Mouse (Mus musculus) intestine, embryonic 14.5 days (tissue): ENCODE measurements around the gene Slc8a3. TPM values are rescaled to one million over a fixed set of nuclear protein-coding genes. Genes with fewer than 3 reads are reported as not detected.

Experiments
- ATAC-seq: fragments of 200-750 bp; cut with Nextera tagmentation; replicated peaks from 2 replicates; pipeline ENCODE4 v1.8.0; 2017; ENCODE audit warnings: low read depth, moderate number of reproducible peaks, moderate TSS enrichment, moderate library complexity; ENCODE audit not compliant: low FRiP score, low TSS enrichment
- DNase-seq: peaks from one replicate; pipeline ENCODE4 v3.0.0-alpha.2; 2018; ENCODE audit warnings: low spot score
- H3K27ac ChIP-seq: fragments of 300-500 bp; sonication (generic); 2 replicates; pipeline ENCODE4 v1.5.1; 2014; ENCODE audit warnings: low read depth, mild to moderate bottlenecking, control low read depth
- H3K27me3 ChIP-seq: fragments of 300-500 bp; sonication (generic); replicated peaks from 2 replicates; pipeline ENCODE4 v1.6.1; 2014; ENCODE audit warnings: low read length, control low read depth; ENCODE audit not compliant: control insufficient read depth, insufficient read depth
- H3K36me3 ChIP-seq: fragments of 300-500 bp; sonication (generic); 2 replicates; pipeline ENCODE4 v1.6.1; 2014; ENCODE audit warnings: low read length, control low read depth; ENCODE audit not compliant: control insufficient read depth, insufficient read depth
- H3K4me1 ChIP-seq: fragments of 300-500 bp; sonication (generic); replicated peaks from 2 replicates; pipeline ENCODE4 v1.6.1; 2014; ENCODE audit warnings: low read length, control low read depth, mixed read lengths; ENCODE audit not compliant: control insufficient read depth, insufficient read depth
- H3K4me2 ChIP-seq: fragments of 300-500 bp; sonication (generic); 2 replicates; pipeline ENCODE4 v1.6.1; 2014; ENCODE audit warnings: low read length
- H3K4me3 ChIP-seq: fragments of 300-500 bp; sonication (generic); 2 replicates; pipeline ENCODE4 v1.5.1; 2014; ENCODE audit warnings: low read depth, low read length, control low read depth, mixed read lengths
- H3K9ac ChIP-seq: fragments of 300-500 bp; sonication (generic); 2 replicates; pipeline ENCODE4 v1.6.1; 2014; ENCODE audit warnings: mild to moderate bottlenecking, low read length
- H3K9me3 ChIP-seq: fragments of 300-500 bp; sonication (generic); 2 replicates; pipeline ENCODE4 v1.6.1; 2016; ENCODE audit warnings: low read length, control low read depth; ENCODE audit not compliant: control insufficient read depth
- WGBS: fragments of 180-500 bp; shearing (Covaris S2); extraction: QIAGEN DNeasy Blood & Tissue Kit; methylation state at CpG from one replicate; pipeline ENCODE4 v1.1.7; 2014; 5-methylcytosine and 5-hydroxymethylcytosine counted together
- polyA plus RNA-seq: library from polyadenylated mRNA; unstranded; fragments of >200 nt; fragmentation: Nextera tagmentation; extraction: Ambion mirVana; gene quantifications from 2 replicates; pipeline ENCODE4 v1.2.1, GENCODE M21; 2014

Gene Slc8a3
- polyA plus RNA-seq, 1 experiment from 2014 or later: 0.55 TPM

DNA sequence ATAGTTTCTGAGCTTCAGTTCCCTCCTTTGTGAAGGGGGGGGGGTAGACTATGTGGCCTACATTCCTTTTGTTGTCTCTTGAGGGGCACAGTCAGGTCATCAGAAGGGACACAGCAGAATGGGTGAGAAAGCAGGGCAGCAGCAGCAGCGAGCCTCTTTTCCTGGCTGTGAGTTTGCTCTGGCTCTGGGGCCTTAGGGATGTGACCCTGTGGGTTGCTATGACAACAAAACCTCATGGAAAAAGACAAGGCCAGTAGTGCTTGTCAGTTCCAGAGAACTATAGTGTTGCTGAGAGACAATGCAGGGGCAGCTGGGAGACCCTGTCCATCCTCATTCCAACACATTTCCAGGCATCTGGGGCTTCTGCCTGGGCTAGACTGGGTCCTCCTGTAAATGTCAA, 129.8 kb downstream of the Slc8a3 start:
- no peak for ATAC-seq
- no peak for DNase-seq

DNA sequence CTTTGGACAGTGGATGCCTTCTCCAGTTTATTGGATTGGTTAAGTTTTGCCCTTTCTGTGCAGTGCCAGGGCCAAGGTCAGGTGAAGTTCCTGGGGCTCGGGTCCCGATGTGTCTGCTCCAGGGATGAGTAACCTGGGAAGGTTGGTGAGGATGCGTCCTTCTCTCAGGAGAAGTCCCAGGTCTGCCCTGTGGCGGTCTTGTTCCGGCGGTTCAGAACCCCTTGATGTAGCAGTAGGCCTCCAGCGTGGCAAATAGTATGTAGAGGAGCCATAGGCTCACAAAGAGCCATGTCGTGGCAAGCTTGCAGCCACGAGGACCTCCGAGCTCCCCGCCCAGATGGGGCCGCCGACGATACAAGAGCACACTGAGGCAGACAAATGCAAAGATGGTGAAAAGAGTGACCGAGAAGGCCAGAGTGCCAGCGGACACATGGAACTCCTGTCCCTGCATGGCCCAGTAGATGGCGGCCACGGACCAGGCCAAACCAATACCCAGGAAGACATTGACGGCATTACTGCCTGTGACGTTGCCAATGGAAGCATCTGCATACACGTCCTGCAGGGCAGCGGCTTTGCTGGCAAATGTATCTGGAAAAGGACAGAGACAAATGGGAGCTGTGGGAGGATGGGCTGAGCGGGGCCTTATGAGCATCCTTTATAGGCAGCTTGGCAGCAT, 133.6 kb downstream of the Slc8a3 start:
- no peak overlapping the region for H3K9ac ChIP-seq
- no peak overlapping the region for H3K27ac ChIP-seq
- H3K27me3 ChIP-seq: no peaks in the 10 kb centered on the region
- H3K4me1 ChIP-seq: no peaks in the 10 kb centered on the region
- H3K9me3 ChIP-seq: no peaks in the 10 kb centered on the region
- H3K4me3 ChIP-seq: no peak overlapping the region
- 39% methylated on average over 23 of the region's 23 CpGs for WGBS
- no peak overlapping the region for H3K4me2 ChIP-seq
- H3K36me3 ChIP-seq: no peaks in the 10 kb centered on the region
- peak; percentile 75; the same call in 1 of the 2 replicates for ATAC-seq
- peak; percentile 75 for DNase-seq

More for the DNA sequence above, 129.8 kb downstream of the Slc8a3 start:
- Histone ChIP-seq H3K36me3 (no peaks in the 10 kb centered on the region), H3K27me3 (no peaks in the 10 kb centered on the region), H3K4me2 (no peak overlapping the region), H3K9ac (no peak overlapping the region), H3K4me1 (no peaks in the 10 kb centered on the region), H3K9me3 (no peaks in the 10 kb centered on the region), H3K27ac (no peak overlapping the region), H3K4me3 (no peak overlapping the region)
- 42% methylated on average over 1 of the region's 1 CpGs for WGBS

- Histone ChIP-seq H3K27ac (no peak overlapping the region), H3K9ac (no peak overlapping the region), H3K9me3 (no peaks in the 10 kb centered on the region), H3K4me1 (no peaks in the 10 kb centered on the region), H3K36me3 (no peaks in the 10 kb centered on the region), H3K27me3 (no peaks in the 10 kb centered on the region), H3K4me3 (no peak overlapping the region), H3K4me2 (no peak overlapping the region)
- ATAC-seq: no peak
- WGBS: 69% methylated on average over 5 of the region's 5 CpGs
- DNase-seq: no peak
Measured at GRCm38 (mm10) chr12:81197468-81198075, 135.4 kb downstream of the Slc8a3 start.

DNA sequence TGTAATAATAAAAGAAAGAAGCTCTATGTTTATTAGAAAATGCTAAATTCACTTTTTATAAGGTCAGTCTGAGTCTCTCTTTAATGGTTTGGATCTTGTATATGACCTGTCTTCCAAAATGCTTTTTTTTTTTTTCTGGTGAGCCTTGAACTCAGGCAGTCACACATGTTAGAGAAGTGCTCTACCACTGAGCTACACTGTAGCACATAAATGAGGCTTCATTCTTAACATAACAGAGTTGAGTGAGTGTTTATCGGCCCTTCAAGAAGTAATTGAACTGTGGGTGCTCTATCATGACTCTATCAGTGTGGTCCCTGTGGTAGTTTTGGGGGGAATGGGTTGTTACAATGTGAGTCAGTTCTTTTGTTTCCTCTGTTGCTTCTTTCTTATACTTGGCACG, 139.0 kb downstream of the Slc8a3 start:
- H3K9me3 ChIP-seq: no peaks in the 10 kb centered on the region
- H3K4me3 ChIP-seq: no peak overlapping the region
- no peaks in the 10 kb centered on the region for H3K27me3 ChIP-seq
- no peaks in the 10 kb centered on the region for H3K4me1 ChIP-seq
- no peak overlapping the region for H3K4me2 ChIP-seq
- H3K27ac ChIP-seq: no peak overlapping the region
- no peak overlapping the region for H3K9ac ChIP-seq
- WGBS: 75% methylated on average over 2 of the region's 2 CpGs
- DNase-seq: no peak
- no peaks in the 10 kb centered on the region for H3K36me3 ChIP-seq
- no peak for ATAC-seq

GRCm38 (mm10) chr12:81189636-81190035, 143.3 kb downstream of the Slc8a3 start:
- Histone ChIP-seq H3K27ac (no peak overlapping the region), H3K4me1 (no peaks in the 10 kb centered on the region), H3K4me3 (no peak overlapping the region), H3K4me2 (no peak overlapping the region), H3K27me3 (no peaks in the 10 kb centered on the region), H3K9ac (no peak overlapping the region), H3K9me3 (no peaks in the 10 kb centered on the region), H3K36me3 (no peaks in the 10 kb centered on the region)
- no peak for DNase-seq
- WGBS: 87% methylated on average over 1 of the region's 1 CpGs
- ATAC-seq: no peak

- Histone ChIP-seq H3K9me3 (no peaks in the 10 kb centered on the region), H3K27ac (no peak overlapping the region), H3K4me3 (no peak overlapping the region), H3K4me1 (no peaks in the 10 kb centered on the region), H3K9ac (no peak overlapping the region), H3K4me2 (no peak overlapping the region), H3K27me3 (no peaks in the 10 kb centered on the region), H3K36me3 (no peaks in the 10 kb centered on the region)
- 92% methylated on average over 4 of the region's 4 CpGs for WGBS
- DNase-seq: no peak
- no peak for ATAC-seq
Measured at GRCm38 (mm10) chr12:81188996-81189395, 144.0 kb downstream of the Slc8a3 start.

- no peak overlapping the region for H3K27ac ChIP-seq
- H3K9ac ChIP-seq: no peak overlapping the region
- no peaks in the 10 kb centered on the region for H3K4me1 ChIP-seq
- no peak for DNase-seq
- no peaks in the 10 kb centered on the region for H3K27me3 ChIP-seq
- no peak for ATAC-seq
- H3K4me3 ChIP-seq: no peak overlapping the region
- H3K4me2 ChIP-seq: no peak overlapping the region
- H3K36me3 ChIP-seq: no peaks in the 10 kb centered on the region
- no peaks in the 10 kb centered on the region for H3K9me3 ChIP-seq
- WGBS: 61% methylated on average over 3 of the region's 3 CpGs
Measured at GRCm38 (mm10) chr12:81188423-81188822, 144.6 kb downstream of the Slc8a3 start.

DNA sequence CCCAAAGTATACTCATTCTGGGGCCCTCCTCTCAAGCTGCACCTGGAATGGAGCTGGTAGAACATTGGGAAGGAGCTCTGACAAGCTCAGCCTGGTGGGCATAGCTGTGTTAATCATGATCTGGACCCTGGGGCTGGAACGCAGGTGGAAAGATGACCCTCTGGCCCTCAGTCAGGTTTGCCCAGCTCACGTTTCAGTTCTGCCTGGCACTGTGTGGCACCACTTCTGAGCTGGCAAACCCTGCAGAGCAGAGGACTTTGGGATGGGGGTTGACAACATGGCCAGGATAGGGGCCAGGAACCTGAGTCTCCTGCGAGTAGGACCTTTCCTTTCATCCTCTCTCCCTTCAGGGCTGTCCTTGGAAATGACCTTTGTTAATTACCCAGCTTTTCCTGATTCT, 146.3 kb downstream of the Slc8a3 start:
- H3K9ac ChIP-seq: no peak overlapping the region

DNA sequence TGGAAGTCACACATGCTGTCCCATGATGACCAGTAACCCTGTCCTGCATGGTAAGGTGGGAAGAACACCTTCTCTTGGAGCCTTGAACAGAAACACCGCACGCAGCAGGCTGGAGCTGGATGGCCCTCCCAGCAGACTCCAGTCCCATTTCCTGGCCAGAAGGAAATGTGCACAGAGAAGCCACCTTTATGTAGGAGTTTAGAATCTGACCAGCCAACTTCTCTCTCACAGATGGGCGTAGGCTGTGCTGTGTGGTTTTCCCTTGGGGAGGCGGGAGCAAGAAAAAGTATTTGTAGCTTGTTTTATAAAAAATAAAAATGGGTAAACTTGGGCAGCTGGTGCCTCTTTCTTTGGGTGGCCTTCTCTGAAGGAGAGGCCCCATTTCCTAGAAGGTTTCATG, 146.9 kb downstream of the Slc8a3 start:
- WGBS: 96% methylated on average over 4 of the region's 4 CpGs
- no peaks in the 10 kb centered on the region for H3K4me1 ChIP-seq
- no peak overlapping the region for H3K9ac ChIP-seq
- no peaks in the 10 kb centered on the region for H3K36me3 ChIP-seq
- no peak overlapping the region for H3K27ac ChIP-seq
- ATAC-seq (no peak), DNase-seq (no peak)
- H3K4me2 ChIP-seq: no peak overlapping the region
- no peaks in the 10 kb centered on the region for H3K27me3 ChIP-seq
- H3K4me3 ChIP-seq: no peak overlapping the region
- H3K9me3 ChIP-seq: no peaks in the 10 kb centered on the region

More for the DNA sequence above, 146.3 kb downstream of the Slc8a3 start:
- ATAC-seq (no peak), DNase-seq (no peak)
- Histone ChIP-seq H3K36me3 (no peaks in the 10 kb centered on the region), H3K4me3 (no peak overlapping the region), H3K27ac (no peak overlapping the region), H3K4me2 (no peak overlapping the region), H3K4me1 (no peaks in the 10 kb centered on the region), H3K27me3 (no peaks in the 10 kb centered on the region), H3K9me3 (no peaks in the 10 kb centered on the region)
- 77% methylated on average over 3 of the region's 3 CpGs for WGBS
